Mouse (Mus musculus) adrenal gland, postnatal 25 days (tissue): Measurements from ENCODE around the gene Soga1. TPM values are rescaled to one million over a fixed set of nuclear protein-coding genes. Genes with fewer than 3 reads are reported as not detected.
A peak's percentile ranks its signal among the peaks of the same experiment; 100 is the strongest.

ENCODE experiments used
- DNase-seq: peaks from one replicate; pipeline ENCODE4 v3.0.0; 2021; ENCODE audit warnings: mixed read lengths
- long read RNA-seq: library from polyadenylated mRNA; stranded (forward); transcript quantifications from one replicate; pipeline ENCODE4 v2.0.0, GENCODE M21; 2021
- total RNA-seq: library from RNA; stranded (reverse); gene quantifications from 2 replicates; pipeline ENCODE4 v1.2.3, GENCODE M21; 2021

Gene Soga1
- 45.8 and 49.1 TPM in 2 replicates for total RNA-seq
- long read RNA-seq, partial matches to known transcripts, result 15 of 17 reads
- long read RNA-seq, other reads (novel, unspliced or antisense), result 2 of 17 reads

GRCm38 (mm10) chr2:157078793-157079700, at the start of gene Soga1:
Gene Soga1, minus strand, starts transcription at chr2:157079254.
- peak; percentile 93 for DNase-seq

DNA sequence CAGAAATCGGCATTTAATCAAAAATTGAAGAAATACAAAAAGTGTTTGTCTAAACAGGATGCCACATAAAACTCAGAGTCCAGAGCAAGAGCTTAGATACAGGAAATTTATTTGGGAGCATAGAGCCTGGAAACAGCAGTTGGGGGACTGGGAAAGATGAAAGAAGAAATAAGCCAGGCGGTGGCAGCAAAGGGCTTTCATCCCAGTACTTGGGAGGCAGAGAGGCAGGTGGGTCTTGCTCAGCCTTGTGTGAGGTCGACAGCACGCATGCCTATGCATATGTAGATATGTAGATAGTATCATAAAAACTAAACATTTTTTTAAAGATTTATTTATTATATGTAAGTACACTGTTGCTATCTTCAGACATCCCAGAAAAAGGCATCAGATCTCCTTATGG, 49.0 kb upstream of the Soga1 start:
- DNase-seq, result no peak

DNA sequence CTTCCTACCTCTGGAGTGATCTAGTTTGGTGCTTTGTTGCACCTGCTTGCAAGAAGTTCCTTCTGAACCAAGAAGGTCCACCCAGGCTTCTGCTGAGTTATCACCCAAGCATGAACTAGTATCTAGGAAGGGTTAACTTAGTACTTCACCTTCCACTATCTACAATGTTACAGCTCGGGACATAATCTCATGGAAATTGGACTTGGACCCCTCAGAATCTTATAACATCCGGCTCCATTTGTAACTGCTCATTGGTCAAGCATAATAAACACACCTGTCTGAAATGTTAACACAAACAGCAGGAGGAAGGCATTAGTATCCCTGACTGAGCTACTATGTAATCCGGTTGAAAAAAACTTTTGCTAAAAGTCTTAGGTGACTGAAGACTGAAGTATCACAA, 48.3 kb upstream of the Soga1 start:
- no peak for DNase-seq

GRCm38 (mm10) chr2:157125246-157125645, 46.2 kb upstream of the Soga1 start:
- DNase-seq, result no peak

- no peak for DNase-seq
These were observed 42.7 kb upstream of the Soga1 start for GRCm38 (mm10) chr2:157121766-157122165.

DNA sequence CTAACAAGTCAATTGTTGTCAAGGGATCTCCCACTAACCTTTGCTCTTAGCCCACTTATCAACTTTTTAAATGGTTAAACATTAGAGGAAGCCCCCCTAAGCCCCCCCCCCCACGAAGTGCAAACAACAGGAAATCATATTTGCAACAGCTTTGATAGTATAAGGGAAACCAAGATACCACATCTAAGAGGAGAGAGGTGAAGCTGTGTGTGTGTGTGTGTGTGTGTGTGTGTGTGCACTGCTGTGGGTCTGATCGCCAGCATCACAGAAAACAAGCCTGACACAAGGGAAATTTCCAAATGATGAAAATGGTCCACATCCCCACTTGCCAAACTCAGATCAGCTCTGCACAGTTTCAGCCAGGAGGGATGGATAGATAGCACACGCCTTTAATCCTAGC, 40.0 kb upstream of the Soga1 start:
- no peak for DNase-seq

DNA sequence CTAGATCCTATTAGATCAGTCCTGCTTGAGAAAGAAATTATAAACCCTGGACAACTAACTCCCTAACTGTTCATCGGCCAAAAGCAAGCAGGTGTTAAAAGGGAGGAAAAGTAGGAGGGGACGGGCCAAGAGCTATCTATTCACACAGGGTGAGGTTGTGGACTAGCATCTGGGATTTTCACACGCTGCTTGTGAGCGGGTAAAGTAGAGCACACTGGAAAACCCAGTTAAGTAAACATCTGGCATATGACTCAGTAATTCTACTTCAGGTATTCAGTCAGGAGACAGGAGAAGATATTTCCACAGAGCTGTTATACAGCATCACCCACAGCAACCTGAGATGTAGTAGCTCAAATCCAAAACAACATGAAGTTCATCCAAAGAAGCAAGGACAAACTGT, 39.5 kb upstream of the Soga1 start:
- no peak for DNase-seq

- no peak for DNase-seq
These were observed 37.9 kb upstream of the Soga1 start for GRCm38 (mm10) chr2:157116964-157117363.

DNA sequence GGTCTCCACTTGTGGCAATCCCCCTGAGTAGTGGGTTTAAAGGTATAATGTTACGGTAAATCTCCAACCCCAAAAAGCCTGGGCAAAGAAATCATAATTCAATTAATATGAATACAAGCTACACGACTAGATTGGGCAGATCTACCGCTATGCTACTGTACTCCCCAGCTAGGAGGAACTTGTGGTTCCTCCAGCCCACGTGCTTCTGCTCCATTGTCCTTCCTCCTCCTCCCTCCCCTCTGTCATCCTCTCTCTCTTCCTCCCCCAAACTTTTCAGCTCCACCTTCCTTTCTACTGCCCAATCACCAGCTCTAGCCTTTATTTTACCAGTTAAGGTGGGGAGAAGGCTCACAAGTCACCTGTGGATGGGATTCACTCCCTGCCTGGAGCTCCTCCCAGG, 29.2 kb upstream of the Soga1 start:
- DNase-seq, result no peak

GRCm38 (mm10) chr2:157104454-157104853, 25.4 kb upstream of the Soga1 start:
- DNase-seq, result no peak

GRCm38 (mm10) chr2:157102256-157102655, 23.2 kb upstream of the Soga1 start:
- DNase-seq, result no peak

DNA sequence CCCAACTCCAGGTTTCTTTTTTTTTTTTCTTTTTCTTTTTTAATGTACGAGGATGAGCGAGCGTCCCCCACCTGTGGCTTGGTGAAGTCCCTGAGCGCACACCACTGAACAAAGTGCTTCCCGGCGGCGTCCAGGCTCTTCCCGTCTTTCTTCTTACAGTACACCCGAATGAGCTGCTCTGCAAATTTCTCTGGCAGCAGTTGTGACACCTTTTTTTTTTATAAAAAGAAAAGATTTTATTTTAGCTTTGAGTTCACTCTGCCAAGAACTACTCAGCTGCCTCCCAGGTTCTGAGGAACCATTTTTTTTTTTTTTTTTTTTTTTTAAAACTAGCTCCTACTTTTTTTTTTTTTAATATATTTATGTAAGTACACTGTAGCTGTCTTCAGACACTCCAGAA, 22.6 kb upstream of the Soga1 start:
- no peak for DNase-seq

GRCm38 (mm10) chr2:157100319-157100605, 21.2 kb upstream of the Soga1 start:
- DNase-seq, result no peak

DNA sequence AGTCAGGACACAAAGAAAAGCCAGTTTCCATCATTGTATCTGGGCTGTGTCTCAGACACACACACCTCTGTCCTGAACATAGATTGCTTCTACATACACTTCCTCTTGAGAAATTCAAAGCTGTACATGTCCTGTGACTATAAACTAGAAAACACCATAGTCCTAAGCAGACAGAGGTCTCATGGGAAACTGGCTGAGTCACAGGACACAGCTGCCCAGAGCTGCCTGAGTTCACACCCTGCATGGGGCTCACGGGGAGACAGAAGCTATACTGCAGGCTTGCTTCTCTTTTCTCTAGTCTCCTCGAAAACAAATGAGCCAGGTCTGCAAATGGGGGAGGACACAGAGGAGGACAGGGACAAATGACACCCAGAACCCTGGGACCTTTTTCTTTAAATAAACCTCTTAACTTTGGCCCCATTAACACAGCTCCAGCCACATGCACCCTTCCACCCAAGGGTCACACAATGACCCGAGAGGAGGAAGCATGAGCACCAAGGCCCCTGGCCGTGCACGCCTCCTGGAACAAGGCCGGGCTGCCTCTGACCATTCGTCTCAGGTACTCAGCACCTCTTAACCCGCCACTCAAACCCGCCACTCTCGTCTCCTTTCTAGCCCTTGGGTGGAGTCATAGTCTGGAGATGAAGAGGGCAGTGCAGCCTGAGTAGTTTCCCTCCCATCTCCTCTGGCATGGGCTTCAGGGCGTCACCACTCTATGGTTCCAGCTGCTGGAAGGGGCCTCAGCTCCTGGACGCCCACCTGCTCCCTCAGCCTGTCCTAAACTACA, 20.7 kb upstream of the Soga1 start:
- DNase-seq, result no peak

- peak; percentile 76 for DNase-seq
These were observed 16.1 kb upstream of the Soga1 start for GRCm38 (mm10) chr2:157095005-157095755.

DNA sequence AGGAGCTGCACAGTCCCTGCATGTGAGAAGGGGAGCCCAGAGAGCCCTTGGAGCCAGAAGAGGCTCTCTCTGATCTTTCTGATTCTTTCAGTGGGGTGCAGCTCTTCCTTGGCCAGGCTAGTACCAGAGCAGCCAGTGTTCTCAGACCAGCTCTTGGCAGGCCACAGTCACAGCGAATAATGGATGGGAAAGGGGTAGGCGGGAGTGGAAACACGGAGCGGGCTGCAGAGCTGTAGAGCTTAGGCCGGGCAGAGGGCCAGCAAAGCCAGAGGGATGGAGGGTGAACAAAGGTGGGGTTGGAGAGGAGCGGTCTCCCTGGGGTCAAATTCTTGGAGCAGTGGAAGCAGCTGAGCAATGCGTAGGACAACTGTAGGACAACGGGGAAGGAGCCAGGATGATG, 13.0 kb upstream of the Soga1 start:
- DNase-seq, result peak; percentile 23

- DNase-seq, result no peak
These were observed 8.7 kb upstream of the Soga1 start for GRCm38 (mm10) chr2:157087536-157088317.

GRCm38 (mm10) chr2:157086796-157087195, 7.7 kb upstream of the Soga1 start, which contains the start of gene Tldc2:
Gene Tldc2, plus strand, starts transcription at chr2:157087055.
- no peak for DNase-seq

GRCm38 (mm10) chr2:157084831-157085585, 6.0 kb upstream of the Soga1 start:
- DNase-seq, result no peak

DNA sequence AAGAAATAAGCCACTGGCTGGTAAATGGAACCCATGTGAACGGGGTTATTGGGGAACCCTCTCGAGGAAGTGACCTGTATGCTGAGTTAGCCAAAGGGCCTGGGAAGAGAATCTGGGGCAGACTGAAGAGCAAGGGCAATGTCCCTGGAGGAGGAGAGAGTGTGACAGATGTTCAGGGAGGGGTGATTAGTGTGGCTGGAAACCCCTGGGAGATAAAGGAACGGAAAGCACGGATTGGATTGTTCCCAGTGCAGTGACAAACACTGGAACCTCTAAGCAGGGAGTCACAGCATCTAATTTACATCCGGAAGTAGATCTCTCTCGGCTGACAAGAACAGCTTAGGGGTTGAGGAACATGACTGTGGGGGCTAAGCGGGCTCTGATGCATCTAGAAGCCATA, 2.9 kb upstream of the Soga1 start:
- no peak for DNase-seq

DNA sequence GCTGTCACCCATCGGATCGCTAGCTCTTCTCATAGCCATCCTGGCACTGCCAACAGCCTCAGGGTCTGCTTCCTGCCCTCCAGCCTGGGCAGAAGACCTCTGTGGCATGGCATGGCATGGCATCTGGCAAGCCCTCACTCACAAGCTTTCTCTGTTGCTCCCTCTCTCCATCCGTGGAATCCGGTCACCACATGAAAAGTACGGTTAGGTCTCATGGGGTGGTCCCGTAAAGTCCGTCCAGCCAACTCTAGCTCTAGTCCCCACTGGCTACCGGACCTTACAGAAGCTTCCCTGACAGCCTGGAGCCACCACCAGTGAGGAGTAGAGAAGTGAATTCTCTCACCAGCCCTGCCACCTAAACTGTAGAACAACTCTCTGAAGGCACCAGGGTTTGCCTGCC, 2.3 kb upstream of the Soga1 start:
- DNase-seq, result no peak
